Mouse (Mus musculus): ENCODE measurements around the gene Trappc5. TPM values are rescaled to one million over a fixed set of nuclear protein-coding genes. Genes with fewer than 3 reads are reported as not detected.

The Trappc5 gene
- polyA plus RNA-seq, 2 experiments from 2014 or later: 24.9 to 27.7 TPM

DNA sequence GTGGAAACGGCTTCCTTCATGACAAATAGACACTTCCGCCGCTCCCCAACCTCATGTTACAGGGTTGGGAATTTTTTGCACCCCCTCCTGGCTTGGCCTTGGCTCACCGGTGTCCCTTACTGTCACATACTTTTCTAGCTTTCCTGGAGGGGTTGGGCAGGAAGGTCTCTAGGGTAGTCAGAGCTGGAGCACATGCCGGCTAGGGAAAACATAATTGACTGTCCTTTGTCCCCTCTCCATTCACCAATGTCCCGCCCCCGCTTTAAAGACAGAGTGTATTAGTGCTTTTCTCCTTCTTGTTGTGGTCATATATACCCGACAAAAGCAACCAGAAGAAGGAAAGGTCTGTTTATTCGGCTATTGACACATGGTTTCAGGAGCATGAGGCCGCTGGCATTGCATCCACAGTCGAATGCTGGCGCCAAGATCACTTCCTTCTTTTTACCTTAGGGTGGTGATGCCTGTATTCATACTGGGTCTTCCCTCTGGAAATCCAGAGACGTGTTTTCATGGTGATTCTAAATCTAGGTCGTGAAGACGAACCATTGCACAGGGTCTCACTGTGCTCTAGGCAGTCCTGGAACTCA is 987 bp downstream of the Trappc5 start:
- no peak for ATAC-seq

DNA sequence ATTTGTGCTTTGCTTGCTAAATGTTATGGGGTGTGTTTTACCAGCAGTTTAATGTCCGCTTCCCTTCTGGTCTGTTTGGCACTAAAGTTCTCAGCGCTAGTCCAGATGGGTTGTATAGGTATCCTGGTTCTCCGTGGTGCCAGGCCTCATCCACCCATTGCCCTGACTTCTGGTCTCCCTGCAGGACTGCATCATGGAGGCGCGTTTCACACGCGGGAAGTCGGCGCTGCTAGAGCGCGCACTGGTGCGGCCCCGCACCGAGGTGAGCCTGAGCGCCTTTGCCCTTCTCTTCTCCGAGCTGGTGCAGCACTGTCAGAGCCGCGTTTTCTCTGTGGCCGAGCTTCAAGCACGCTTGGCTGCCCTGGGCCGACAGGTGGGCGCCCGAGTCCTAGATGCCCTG is 2.7 kb downstream of the Trappc5 start:
- no peak for ATAC-seq

DNA sequence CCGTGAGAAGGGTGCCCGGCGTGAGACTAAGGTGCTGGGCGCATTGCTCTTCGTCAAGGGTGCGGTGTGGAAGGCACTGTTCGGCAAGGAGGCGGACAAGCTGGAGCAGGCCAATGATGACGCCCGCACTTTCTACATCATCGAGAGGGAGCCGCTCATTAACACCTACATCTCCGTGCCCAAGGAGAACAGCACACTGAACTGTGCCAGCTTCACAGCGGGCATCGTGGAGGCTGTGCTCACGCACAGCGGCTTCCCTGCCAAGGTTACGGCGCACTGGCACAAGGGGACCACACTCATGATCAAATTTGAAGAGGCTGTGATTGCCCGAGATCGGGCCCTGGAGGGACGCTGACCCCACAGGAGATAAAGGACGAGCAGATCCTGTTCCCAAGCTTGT is 3.1 kb downstream of the Trappc5 start:
- no peak for ATAC-seq

DNA sequence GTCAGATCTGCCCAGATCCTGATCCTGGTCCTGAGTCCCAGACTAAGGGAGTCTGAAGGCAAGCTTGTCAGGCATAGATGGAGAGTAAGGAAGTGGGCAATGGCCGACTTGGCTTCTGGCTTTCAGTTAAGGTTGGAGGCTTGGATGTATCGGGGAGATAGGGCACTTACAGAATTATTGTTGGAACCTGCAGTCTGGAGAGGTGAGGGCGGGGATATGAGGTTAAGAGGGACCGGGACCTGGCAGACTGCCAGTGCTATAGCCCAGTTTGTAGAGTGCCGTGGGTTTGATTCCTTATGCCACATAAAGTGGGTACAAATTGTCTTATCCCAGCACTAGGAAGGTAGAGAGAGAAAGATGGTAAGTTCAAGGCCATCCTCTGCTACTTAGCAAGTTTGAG is 3.6 kb downstream of the Trappc5 start:
- no peak for ATAC-seq

DNA sequence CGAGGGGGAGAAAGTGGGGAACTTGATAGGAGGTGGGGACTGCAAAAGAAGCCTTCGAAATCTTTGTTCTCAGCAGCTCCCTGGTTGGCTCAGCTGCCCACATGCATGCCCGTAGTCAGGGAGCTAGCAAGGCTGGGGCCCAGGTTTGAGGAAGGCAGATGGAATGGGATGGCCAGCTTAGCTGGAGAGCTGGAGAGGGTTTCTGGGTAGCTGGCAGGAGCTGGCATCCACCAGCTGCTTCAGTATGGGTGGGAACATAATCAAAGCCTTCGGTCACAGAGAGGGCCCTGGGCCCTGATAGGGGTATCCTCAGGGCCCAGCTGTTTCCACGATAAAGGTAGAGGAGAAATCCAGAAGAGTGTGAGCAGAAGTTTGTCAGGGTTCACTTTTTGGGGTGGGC is 6.3 kb downstream of the Trappc5 start:
- no peak for ATAC-seq

DNA sequence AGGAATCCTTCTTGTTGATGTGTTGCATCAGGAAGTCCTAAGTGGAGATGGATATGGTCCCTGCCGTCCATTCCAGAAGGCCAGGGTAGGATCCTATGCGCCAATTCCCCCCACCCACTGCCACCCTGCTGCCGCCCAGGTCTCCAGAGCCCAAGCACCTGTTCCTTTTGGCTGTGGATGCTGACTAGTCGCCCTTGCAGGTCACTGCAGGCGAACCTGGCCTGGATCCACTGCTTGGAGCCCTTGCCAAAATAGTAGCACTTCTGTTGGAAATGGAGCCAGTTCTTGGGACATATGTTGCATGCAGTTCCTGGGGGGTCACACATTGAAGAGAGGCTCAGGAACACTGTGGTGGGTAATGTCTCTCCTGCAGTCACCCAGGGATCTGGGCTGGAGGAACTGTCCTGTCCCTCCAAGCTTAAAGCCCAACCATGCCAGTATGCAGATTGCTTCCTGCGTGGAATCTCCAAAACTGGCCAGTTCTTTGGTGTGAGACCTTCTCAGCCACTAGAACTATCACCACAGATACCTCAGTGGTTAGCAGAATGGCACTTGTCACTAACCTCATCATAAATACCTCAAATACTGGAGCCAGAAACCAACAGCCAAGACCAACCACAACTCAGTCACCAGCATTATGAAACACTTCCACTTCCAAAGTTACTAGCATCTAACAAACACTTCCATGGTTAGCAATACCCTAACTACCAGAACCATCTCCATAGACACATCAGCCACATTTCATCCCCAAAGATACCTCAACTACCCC is 7.5 kb downstream of the Trappc5 start:
- ATAC-seq: no peak

DNA sequence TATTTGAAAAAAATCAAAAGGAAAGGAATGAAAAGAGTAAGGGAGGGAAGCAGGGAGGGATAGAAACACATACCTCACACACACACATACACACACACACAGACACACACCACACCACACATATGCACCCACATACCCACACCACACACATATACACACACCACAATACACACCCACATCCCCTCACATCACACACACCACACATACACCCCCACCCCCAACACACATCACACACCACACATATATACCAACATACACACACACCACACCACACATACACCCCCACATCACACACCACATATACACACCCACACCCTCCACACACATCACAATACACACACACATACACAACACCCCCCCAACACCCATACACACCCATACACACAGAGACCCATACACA is 8.4 kb downstream of the Trappc5 start:
- ATAC-seq: no peak

DNA sequence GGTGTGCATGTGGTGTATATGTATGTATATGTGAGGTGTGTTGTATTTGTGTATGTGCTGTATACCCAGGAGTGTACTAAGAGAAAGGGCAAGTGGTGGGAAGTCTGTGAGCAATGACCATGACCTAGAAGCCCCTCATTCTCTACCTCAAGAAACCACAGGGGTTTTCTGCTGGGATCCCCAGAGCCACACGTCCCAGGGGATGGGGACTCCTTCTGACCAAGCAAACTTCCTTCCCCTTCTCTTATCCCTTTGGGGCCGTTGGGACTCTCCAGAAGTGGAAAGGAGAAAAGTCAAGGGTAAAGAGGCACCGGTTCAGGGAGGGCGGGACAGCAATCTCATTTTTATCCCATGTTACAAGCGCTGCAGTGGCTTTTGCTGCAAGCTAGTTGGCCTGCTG is 9.3 kb downstream of the Trappc5 start:
- no peak for ATAC-seq

DNA sequence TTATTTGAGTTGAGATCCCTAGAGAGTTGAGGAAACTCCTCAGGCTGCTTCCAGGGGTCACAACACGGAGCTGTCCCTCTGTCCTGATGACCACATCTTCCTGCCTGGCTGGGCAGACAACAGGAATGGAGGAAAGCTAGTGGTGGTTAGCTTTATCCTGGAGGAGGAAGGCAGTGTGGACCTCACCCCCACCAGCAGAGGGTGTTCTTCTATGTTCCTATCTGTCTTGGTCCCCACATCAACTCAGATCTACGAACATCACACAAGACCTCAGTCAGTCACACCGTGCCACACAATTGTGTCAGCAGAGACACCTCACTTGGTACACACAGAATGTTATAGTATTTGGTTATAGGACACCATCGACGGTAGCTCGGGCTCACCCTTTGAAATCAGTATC is 11.4 kb downstream of the Trappc5 start:
- ATAC-seq: no peak

DNA sequence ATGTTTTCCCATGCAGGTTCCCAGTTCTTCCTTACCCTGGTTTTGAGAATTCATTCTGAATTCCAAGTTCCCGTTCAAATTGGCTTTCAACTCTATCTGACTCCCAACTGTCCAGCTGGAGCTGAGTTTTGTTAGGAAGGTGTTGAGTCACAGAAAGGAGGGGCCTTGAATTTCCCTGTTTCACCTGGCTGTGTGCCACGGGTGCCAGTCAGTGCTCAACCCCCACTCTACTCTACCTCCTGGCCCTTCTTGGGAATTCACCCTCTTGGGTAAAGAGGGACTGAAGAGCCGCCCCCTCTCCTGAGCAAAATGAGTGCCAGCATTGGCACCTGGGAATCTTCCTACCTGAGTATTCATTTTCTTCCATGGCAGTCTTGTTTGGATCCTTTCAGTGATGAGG is 14.7 kb downstream of the Trappc5 start:
- ATAC-seq: no peak

DNA sequence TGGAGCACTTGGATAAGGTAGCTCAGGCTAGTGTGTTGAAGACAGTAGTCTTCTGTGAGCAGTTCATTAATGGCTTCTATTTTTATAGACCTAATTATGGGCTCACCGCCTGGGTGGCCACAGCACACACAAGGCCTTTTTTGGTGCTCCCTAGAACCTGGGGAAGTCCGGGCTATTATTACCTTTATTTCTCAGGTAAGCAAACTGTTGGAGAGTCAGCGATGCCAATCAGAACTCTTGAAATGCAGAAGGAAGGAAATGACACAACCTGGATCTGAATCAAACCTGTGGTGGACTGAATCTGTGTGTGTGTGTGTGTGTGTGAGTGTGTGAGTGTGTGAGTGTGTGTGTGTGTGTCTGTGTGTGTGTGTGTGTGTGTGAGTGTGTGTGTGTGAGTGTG is 18.0 kb downstream of the Trappc5 start, which contains the start of gene Fcer2a:
Gene Fcer2a, minus strand, starts transcription at position 55 of the 400 bp plus-strand sequence.
- ATAC-seq: no peak

DNA sequence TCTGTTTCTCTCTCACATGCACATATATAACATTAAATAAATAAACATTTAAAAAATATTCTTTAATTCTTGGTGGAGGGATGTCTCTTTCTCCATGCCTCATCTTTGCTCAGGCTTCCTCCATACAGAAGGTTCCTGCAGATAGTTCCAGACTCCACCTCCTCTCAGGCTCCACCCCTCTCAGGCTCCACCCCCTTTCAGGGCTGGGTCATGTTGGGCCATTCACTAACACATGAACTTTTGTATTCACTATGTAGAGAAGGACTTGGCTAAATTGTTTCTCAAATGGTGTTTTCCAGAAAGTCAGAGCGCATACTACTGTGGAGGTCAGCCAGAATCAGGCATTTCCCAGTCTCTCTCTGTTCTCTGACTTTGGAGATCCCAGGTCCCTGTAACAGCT is 25.4 kb downstream of the Trappc5 start:
- ATAC-seq: no peak

DNA sequence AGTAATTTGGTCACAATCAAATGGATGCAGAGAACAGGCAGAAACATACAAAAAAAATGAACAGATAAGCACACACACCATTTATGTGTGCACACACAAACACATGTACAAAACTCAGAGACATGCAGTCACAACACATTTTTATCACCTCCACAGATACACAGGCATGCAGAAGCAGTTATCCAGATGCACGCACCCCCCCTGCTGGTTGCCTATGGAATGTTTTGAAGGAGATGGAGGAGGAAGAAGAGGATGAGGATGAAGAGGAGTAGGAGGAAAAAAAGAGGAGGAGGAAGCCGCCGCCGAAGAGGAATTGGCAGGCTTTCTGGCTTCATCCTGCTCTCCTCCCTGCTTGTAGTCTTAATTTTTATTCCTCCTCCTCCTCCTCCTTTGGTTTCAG is 29.6 kb downstream of the Trappc5 start:
- no peak for ATAC-seq

DNA sequence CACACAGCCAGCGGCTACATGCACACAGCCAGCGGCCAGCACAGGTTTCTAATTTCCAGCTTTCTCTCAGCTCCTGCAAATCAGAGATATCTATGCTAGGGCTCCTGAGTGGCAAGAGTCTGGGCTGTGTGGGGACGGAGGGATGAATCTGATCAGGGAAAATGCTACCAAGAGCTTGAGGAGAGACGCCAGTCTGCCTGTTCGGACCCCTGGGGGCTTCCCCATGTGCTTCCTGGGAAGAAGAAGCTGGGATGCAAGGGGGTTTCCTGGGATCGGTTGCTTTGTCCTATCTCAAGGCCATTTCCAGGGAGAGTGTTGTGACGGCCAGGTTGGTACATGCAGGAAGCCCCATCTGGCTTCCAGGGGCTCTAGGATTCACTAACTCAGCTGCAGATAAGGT is 31.5 kb downstream of the Trappc5 start:
- no peak for ATAC-seq

DNA sequence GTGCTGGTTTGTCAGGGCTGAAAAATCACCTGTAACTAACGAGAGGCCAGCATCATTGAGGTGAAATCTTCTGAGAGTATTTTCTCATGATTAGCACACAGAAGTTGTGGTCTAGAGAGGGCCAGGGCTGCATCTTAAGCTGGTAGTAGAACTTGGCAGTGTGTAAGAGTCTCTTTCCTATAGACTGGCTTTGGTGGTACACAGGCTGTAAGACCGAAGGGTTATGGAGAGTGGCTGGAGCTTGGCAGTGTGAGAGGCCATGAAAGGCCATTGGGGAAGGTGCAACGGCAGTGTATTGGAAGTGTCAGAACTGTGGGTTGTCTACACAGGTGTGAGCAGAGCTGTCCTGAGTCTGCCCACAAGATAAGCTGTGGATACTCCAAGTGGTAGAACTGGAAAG is 34.2 kb downstream of the Trappc5 start:
- ATAC-seq: no peak

DNA sequence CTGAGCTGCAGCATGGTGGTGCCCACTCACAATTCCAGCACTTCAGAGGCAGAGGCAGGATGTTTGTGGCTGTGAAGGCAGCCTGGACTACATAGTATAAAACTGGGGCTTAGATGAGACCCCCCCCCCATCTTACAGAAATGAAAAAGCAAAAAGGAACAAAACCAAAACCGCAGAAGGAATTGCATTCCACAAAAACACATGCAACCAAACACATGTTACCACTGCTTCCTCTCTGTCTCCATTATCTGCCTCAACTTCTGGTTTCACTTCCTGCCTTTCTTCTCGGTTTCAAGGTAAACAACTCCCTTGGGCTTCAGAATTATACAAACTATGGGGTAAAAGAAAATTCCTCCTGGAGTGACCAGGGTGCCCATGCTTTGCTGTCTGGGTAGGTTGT is 35.5 kb downstream of the Trappc5 start:
- no peak for ATAC-seq

DNA sequence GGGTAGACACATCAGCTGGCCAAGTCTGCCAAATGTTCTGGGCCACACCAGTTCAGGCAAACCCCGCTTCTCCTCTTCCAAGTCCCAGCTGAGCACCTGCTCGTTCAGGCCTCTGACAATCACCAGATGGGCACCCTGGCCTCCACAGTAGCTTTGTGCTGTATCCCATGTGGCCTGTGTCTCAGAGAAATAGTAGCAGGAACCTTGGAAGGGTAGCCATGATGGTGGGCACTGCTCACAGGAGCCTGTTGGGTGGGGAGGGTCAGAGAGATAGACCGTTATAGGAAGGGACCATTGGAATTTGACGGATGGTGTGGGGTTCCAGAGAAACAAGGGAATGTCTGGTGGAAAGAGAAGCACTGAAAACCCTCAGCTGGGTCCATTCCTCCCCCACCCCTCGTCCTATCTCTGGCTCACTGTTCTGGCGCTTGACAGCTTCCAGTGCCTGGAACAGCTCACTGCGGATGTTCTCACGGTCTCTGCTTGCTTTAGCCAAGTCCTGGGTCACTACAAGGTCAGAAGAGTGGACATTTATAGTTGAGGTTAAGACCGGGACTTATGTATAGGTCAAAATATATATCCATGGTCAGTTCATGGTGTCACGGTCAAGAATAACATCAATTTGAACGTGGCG is 41.3 kb downstream of the Trappc5 start:
- no peak for ATAC-seq

DNA sequence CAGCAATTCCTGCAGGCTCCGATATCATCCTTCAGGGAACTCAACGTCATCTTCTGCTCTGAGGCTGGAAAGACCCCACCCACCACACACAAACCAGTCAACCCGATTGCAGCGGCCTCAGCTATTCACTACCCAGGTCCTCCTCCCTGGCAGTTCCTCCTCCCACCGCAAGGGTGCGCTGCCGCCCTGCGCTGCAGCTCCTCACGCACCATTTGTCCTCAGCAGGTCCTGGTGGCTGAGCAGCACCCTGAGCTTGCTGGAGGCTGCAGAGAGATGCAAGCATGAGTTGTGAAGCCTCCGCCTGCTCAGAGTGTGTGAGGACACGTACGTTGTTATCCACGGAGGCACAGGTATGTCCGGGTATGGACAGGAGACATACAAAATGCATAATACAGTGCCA is 42.5 kb downstream of the Trappc5 start:
- ATAC-seq: peak; percentile 23

DNA sequence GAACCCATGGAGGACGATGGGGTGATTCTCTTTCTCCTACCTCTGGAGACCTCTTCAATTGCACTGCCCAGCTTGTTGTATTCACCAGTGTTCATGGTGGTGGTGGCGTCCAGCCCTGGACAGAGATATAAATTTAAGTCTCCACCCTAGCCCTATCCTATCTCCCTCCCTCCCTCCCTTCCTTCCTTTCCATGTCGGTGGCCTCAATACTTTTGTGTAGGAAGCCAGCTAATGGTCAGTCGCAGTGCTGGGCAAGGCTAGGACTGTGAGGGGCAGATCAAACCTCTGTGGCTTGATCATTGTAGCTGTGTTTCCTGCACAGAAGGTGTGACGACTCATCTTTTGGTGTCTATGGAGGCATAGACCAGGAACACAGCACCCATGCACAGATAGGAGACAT is 44.5 kb downstream of the Trappc5 start, which contains the start of gene Clec4g:
Gene Clec4g, minus strand, starts transcription at position 101 of the 400 bp plus-strand sequence.
- no peak for ATAC-seq

DNA sequence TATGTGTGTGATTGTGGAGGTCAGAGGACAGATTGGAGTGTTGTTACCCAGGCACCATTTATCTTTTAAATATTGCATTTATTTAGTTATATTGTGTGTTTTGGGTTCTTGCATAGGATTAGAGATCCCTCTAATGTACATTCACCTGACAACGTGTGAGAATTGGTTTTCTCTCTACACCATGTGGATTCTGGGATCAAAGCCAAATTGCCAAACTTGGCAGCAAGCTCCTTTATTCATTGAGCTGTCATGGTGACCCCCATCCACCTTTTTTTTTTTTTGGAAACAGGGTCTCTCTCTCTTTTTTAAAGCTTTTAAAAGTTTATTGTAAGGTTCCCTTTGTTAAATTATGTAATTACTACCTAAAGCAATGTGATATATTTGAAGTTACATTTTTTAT is 44.9 kb downstream of the Trappc5 start:
- no peak for ATAC-seq

Data from activated CD4-positive, CD25-positive, alpha-beta regulatory T cell, adult 4 months (primary cell).